Mouse (Mus musculus) layer of hippocampus, adult 6 months (tissue): ENCODE data around the gene Nf2. TPM values are rescaled to one million over a fixed set of nuclear protein-coding genes. Genes with fewer than 3 reads are reported as not detected.
A peak's percentile ranks its signal among the peaks of the same experiment; 100 is the strongest.

Experiments
- long read RNA-seq, 2 experiments: library from polyadenylated mRNA; unstranded; transcript quantifications; one replicate each; pipeline ENCODE4 v2.0.0; 2019 to 2020
- microRNA-seq: library from miRNA; unstranded; fragments of <30 nt; microRNA quantifications from one replicate; pipeline ENCODE4 v1.2.0, GENCODE M21; 2020
- polyA plus RNA-seq: library from polyadenylated mRNA; unstranded; fragments of <200 nt; fragmentation: Nextera tagmentation; gene quantifications from 2 replicates; pipeline ENCODE4 v1.2.3, GENCODE M21; 2021

Nf2 gene
- polyA plus RNA-seq: 18.3 and 18.7 TPM in 2 replicates
- long read RNA-seq, experiment 1, full-length matches to known transcripts: 1 of 18 reads
- long read RNA-seq, experiment 1, partial matches to known transcripts: 11 of 18 reads
- long read RNA-seq, experiment 1, other reads (novel, unspliced or antisense): 6 of 18 reads
- long read RNA-seq, experiment 2, full-length matches to known transcripts: 79 of 180 reads
- long read RNA-seq, experiment 2, partial matches to known transcripts: 38 of 180 reads
- long read RNA-seq, experiment 2, other reads (novel, unspliced or antisense): 63 of 180 reads

DNA sequence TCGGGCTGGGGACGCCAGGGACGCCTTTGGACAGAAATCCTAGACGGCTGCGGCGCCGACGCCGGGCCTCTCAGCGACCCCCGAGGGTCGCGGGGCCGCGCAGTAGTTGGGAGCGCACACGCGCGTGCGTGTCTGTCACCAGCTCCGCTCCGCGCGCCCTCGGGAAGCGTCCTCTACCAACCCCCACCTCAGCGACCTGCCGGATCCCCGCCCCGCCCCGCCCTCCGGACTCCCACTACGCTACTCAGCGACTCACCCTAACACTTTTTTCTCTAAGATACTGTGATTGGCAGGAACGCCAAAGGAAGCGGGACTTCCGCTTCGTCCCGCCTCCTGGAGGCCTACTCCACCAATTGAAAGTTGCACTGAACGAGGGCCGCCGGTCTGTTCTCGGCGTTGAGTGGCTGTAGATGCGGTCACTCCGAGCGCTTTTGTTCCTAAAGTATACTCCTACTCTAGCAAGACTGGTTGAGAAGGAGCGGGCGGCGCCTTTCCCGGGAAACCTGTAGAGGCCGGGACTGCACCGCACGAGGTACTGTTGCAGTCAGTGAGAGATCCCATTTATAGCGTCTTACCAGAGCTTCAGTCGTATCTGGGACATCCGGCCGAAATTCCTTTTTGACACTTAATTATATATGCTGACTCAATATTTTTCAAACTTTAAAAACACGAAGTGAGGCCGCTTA, at the start of gene Nf2:
Gene Nf2 (minus strand): TSS at position 279 of the 686 bp plus-strand sequence.

GRCm38 (mm10) chr11:4894848-4895816, 45.8 kb upstream of the Nf2 start, which contains the start of gene Thoc5:
Thoc5 (plus strand) TSS chr11:4895320.

GRCm38 (mm10) chr11:4873755-4874475, 24.6 kb upstream of the Nf2 start, which contains the start of gene Nipsnap1:
Nipsnap1 (plus strand) TSS chr11:4873951.

GRCm38 (mm10) chr11:4746733-4747132, 102.6 kb downstream of the Nf2 start, which contains the start of gene Cabp7:
Cabp7 (minus strand) TSS chr11:4746778.

Small RNA genes within 50 kb of the gene (microRNA-seq; reads per million reads assigned to microRNA genes)
- 4.3 reads per million, percentile 16 among the genes with 10 or more reads in this experiment for gene Mir6918

Other genes starting within 250 kb of the Nf2 start
- not detected in 2 replicates for gene Gm11032, start 229.5 kb downstream of the Nf2 start, polyA plus RNA-seq
- gene Ascc2, start 211.8 kb downstream of the Nf2 start, polyA plus RNA-seq: 7.8 TPM in 2 replicates
- 1,556 and 1,759 TPM in 2 replicates for gene Uqcr10, start 145.2 kb downstream of the Nf2 start, polyA plus RNA-seq
- 76.3 and 82.8 TPM in 2 replicates for gene Zmat5, start 144.9 kb downstream of the Nf2 start, polyA plus RNA-seq
- gene Cabp7, start 102.8 kb downstream of the Nf2 start, polyA plus RNA-seq: 36.4 and 37.8 TPM in 2 replicates
- 102 and 117 TPM in 2 replicates for gene Nipsnap1, start 24.4 kb upstream of the Nf2 start, polyA plus RNA-seq
- 25.4 and 28.2 TPM in 2 replicates for gene Thoc5, start 45.8 kb upstream of the Nf2 start, polyA plus RNA-seq
- 12.1 and 15.7 TPM in 2 replicates for gene Nefh, start 98.5 kb upstream of the Nf2 start, polyA plus RNA-seq
- 94.4 and 139 TPM in 2 replicates for gene Ap1b1, start 137.3 kb upstream of the Nf2 start, polyA plus RNA-seq
- 125 and 143 TPM in 2 replicates for gene Rasl10a, start 208.6 kb upstream of the Nf2 start, polyA plus RNA-seq
- 17.9 and 24.5 TPM in 2 replicates for gene Gas2l1, start 215.8 kb upstream of the Nf2 start, polyA plus RNA-seq
- 21.3 and 23.8 TPM in 2 replicates for gene Rhbdd3, start 249.4 kb upstream of the Nf2 start, polyA plus RNA-seq
- gene Ewsr1, start 249.7 kb upstream of the Nf2 start, polyA plus RNA-seq: 115 and 120 TPM in 2 replicates